Mouse (Mus musculus) brain, embryonic 14.5 days (tissue): ENCODE measurements at regions not wholly inside any gene's neighbourhood (a gene's known extent, or its start where the extent isn't known, plus 50 kb on each side); places are given as distances from the start of the nearest gene placed in this dataset.

Experiments
- CTCF ChIP-seq: fragments of 200-500 bp; IDR thresholded peaks from 2 replicates; pipeline ENCODE4 v1.5.1; 2012; ENCODE audit warnings: inconsistent platforms, mild to moderate bottlenecking, moderate library complexity, borderline replicate concordance; ENCODE audit not compliant: insufficient read depth, insufficient read length; ENCODE audit errors: extremely low read depth
- POLR2A ChIP-seq: fragments of 200-500 bp; IDR thresholded peaks from 2 replicates; pipeline ENCODE4 v1.6.1; 2012; ENCODE audit warnings: mild to moderate bottlenecking, inconsistent platforms, borderline replicate concordance; ENCODE audit not compliant: poor library complexity, insufficient read depth, insufficient read length, severe bottlenecking; ENCODE audit errors: extremely low read depth

- TF ChIP-seq CTCF (no peak), POLR2A (no peak)
These were observed 173.4 kb upstream of the Eif4g2 start for GRCm38 (mm10) chr7:111256199-111256598.
